Mouse (Mus musculus): ENCODE data around the gene Lypd6b. TPM values are rescaled to one million over a fixed set of nuclear protein-coding genes. Genes with fewer than 3 reads are reported as not detected.

Gene Lypd6b
- polyA plus RNA-seq, 1 experiment from 2014 or later = 1.0 TPM

DNA sequence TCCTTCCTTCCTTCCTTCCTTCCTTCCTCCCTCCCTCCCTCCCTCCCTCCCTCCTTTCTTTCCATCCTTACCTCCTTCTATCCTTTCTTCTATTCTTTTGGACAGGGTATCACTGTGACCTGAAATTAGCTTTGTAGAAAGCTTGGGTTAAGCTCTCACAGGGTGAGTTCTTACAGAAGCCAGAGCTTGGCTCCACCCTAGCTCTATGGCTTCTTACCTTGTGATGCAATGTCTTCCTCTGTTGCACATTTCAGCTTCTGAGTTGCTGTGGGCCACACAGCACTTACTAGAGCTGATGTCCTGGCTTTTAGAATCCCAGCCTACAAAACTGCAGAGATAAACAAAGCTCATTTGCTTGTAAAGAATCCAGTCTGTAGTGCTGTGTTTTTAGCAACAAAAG is 64.5 kb downstream of the Lypd6b start:
- peaks cover 6% of the 10 kb centered on the region; the same call in 1 of the 2 replicates for H3K4me1 ChIP-seq (replicated peaks)
- H3K4me2 ChIP-seq = no peak overlapping the region
- H3K27ac ChIP-seq = no peak overlapping the region
- no peak for ATAC-seq (replicated peaks; ENCODE audit: insufficient number of reproducible peaks, insufficient read depth, low FRiP score, low read depth)
- no peaks in the 10 kb centered on the region for H3K27me3 ChIP-seq
- no peak overlapping the region for H3K4me3 ChIP-seq
- no peaks in the 10 kb centered on the region for H3K9me3 ChIP-seq (replicated peaks)
- no peak overlapping the region for H3K9ac ChIP-seq
- H3K36me3 ChIP-seq = no peaks in the 10 kb centered on the region

- peak overlapping the region; percentile 10; the same call in 1 of the 2 replicates for H3K4me3 ChIP-seq
These were observed 68.7 kb downstream of the Lypd6b start for GRCm38 (mm10) chr2:49856161-49856564.

GRCm38 (mm10) chr2:49856584-49856983 is 69.1 kb downstream of the Lypd6b start:
- peak overlapping the region; percentile 44; the same call in 1 of the 2 replicates for H3K4me2 ChIP-seq
- no peak overlapping the region for H3K9ac ChIP-seq
- H3K4me3 ChIP-seq = no peak overlapping the region
- peaks cover 6% of the 10 kb centered on the region; the same call in 1 of the 2 replicates for H3K4me1 ChIP-seq (replicated peaks)
- H3K36me3 ChIP-seq = no peaks in the 10 kb centered on the region
- 60% methylated on average over 5 of the region's 5 CpGs for WGBS
- ATAC-seq (replicated peaks; ENCODE audit: insufficient number of reproducible peaks, insufficient read depth, low FRiP score, low read depth) = no peak
- no peak overlapping the region for H3K27ac ChIP-seq
- H3K9me3 ChIP-seq (replicated peaks) = no peaks in the 10 kb centered on the region
- H3K27me3 ChIP-seq = no peaks in the 10 kb centered on the region

More at GRCm38 (mm10) chr2:49856161-49856564, 68.7 kb downstream of the Lypd6b start:
- H3K9ac ChIP-seq = no peak overlapping the region
- 37% methylated on average over 10 of the region's 10 CpGs for WGBS
- H3K27ac ChIP-seq = no peak overlapping the region
- no peaks in the 10 kb centered on the region for H3K36me3 ChIP-seq
- H3K27me3 ChIP-seq = no peaks in the 10 kb centered on the region
- H3K4me1 ChIP-seq (replicated peaks) = peaks cover 6% of the 10 kb centered on the region; the same call in 1 of the 2 replicates
- ATAC-seq (replicated peaks; ENCODE audit: insufficient number of reproducible peaks, insufficient read depth, low FRiP score, low read depth) = no peak
- H3K4me2 ChIP-seq = peak overlapping the region; percentile 44; the same call in 1 of the 2 replicates
- H3K9me3 ChIP-seq (replicated peaks) = no peaks in the 10 kb centered on the region

- no peak for ATAC-seq (replicated peaks; ENCODE audit: insufficient number of reproducible peaks, insufficient read depth, low FRiP score, low read depth)
- Histone ChIP-seq H3K4me1 (replicated peaks) (peaks cover 6% of the 10 kb centered on the region; the same call in 1 of the 2 replicates), H3K27me3 (no peaks in the 10 kb centered on the region), H3K9ac (no peak overlapping the region), H3K36me3 (no peaks in the 10 kb centered on the region), H3K4me2 (no peak overlapping the region), H3K27ac (no peak overlapping the region), H3K4me3 (no peak overlapping the region), H3K9me3 (replicated peaks) (no peaks in the 10 kb centered on the region)
- WGBS = 54% methylated on average over 11 of the region's 11 CpGs
These were observed 72.9 kb downstream of the Lypd6b start for GRCm38 (mm10) chr2:49860219-49860962.

DNA sequence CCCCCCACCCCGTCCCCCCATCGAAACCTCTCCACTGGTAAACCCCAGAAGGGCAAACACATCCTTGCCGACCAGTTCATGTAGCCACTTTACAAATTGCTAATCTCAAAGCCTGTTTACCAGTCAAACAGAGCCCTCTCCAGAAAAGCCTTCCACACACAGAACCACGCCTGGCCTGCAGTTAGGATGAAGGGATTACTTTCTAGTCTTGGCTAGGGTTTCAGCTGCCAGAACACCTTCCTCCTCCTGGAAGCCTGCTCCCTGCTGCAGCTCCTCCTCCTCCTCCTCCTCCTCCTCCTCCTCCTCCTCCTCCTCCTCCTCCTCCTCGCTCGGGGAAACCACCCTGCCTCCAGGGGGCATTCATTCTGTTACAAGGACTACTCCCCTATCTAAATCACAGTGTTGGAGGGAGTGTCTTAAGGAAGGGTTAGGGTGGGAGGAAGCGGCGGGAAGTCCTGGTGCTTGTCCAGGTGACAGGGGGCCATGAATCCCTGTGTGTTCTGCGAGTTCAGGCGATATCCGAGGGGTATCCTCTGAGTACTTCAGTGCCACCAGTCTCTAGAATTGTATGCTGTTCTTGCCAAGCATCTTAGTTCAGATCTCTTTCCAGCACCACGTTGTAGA is 73.6 kb downstream of the Lypd6b start:
- ATAC-seq (replicated peaks; ENCODE audit: insufficient number of reproducible peaks, insufficient read depth, low FRiP score, low read depth) = no peak
- no peak overlapping the region for H3K9ac ChIP-seq
- no peak overlapping the region for H3K27ac ChIP-seq
- no peak overlapping the region for H3K4me3 ChIP-seq
- WGBS = 21% methylated on average over 10 of the region's 12 CpGs
- no peaks in the 10 kb centered on the region for H3K27me3 ChIP-seq
- no peaks in the 10 kb centered on the region for H3K36me3 ChIP-seq
- no peaks in the 10 kb centered on the region for H3K9me3 ChIP-seq (replicated peaks)
- H3K4me1 ChIP-seq (replicated peaks) = peaks cover 4% of the 10 kb centered on the region; the same call in 1 of the 2 replicates
- no peak overlapping the region for H3K4me2 ChIP-seq

DNA sequence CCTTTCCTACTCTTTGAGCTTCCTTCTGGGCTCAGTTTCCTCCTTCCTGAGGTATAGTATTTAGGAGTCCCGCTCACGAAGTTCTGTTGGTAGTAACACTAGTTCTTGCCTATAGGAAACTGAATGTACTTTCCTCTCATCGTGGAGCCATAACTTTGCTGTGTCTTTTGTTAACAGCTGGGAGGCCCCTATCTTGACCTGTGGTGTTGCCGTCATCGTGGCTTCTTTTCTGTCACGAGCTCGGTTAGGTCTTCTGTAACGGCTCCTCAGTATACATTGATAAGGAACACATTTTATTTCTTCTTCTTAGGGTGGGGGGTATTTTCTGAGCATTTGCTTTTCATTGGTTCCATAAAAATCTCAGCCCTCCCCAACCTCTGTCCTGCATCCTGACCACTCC is 74.2 kb downstream of the Lypd6b start:
- Histone ChIP-seq H3K36me3 (no peaks in the 10 kb centered on the region), H3K27me3 (no peaks in the 10 kb centered on the region), H3K4me1 (replicated peaks) (no peaks in the 10 kb centered on the region), H3K27ac (no peak overlapping the region), H3K4me3 (no peak overlapping the region), H3K9ac (no peak overlapping the region), H3K9me3 (replicated peaks) (no peaks in the 10 kb centered on the region), H3K4me2 (no peak overlapping the region)
- WGBS = 45% methylated on average over 8 of the region's 8 CpGs
- ATAC-seq (replicated peaks; ENCODE audit: insufficient number of reproducible peaks, insufficient read depth, low FRiP score, low read depth) = no peak

DNA sequence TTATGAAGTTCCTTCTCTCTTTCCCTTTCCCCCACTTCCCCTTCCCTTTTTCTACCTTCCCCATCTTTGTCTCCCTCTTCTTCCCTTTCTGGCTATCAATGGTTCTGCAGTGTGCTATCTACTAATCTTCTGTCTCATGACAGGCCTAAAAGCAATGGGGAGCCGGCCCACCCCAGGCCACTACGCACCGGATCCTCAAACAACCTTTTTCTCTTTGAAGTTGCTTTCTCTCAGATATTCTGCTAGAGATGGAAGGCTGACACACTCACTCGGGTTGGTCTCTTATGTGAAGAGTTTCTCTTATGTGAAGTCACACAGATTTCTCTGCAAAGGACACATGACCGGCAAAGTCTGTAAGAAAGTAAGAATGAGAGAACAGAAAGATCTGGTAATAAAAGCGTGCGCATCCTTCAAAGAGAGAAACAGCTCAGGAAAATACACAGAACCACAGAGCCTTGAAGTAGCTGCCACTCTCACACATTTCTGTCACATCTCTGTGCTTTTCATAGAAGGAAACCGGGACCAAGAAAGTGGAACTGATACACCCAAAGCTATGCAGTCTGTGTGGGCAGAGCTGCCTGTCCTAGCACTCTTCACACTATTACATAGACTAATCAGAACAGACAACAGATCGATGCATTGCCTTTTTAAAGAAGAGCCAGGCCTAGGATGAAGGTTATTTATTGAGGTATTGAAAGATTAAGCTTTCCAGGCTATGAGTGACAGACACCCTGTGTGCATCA is 80.8 kb downstream of the Lypd6b start:
- 79% methylated on average over 9 of the region's 9 CpGs for WGBS
- H3K36me3 ChIP-seq = no peaks in the 10 kb centered on the region
- ATAC-seq (replicated peaks; ENCODE audit: insufficient number of reproducible peaks, insufficient read depth, low FRiP score, low read depth) = no peak
- no peaks in the 10 kb centered on the region for H3K4me1 ChIP-seq (replicated peaks)
- no peak overlapping the region for H3K9ac ChIP-seq
- H3K27me3 ChIP-seq = no peaks in the 10 kb centered on the region
- H3K9me3 ChIP-seq (replicated peaks) = no peaks in the 10 kb centered on the region
- no peak overlapping the region for H3K4me2 ChIP-seq
- no peak overlapping the region for H3K4me3 ChIP-seq
- no peak overlapping the region for H3K27ac ChIP-seq

DNA sequence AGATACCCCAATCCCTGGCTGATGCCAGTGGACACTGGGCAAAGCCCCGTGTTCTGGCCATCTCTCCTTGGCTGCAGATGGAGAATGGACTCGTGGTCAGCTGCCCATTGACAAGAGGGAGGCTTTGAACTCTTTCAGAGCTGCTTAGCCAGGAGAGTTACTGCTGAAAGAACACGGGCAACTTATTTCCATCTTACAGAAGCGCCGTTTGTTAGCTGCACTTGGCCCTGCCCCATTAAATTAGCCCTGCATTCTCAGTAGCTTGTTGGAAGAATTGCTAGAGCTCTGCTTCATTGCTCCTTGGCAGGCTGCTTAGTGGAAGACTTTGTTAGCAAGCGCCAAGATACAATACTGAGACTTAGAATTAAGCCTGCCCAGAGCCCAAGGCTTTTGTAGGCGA is 81.6 kb downstream of the Lypd6b start:
- Histone ChIP-seq H3K9me3 (replicated peaks) (no peaks in the 10 kb centered on the region), H3K36me3 (no peaks in the 10 kb centered on the region), H3K27ac (no peak overlapping the region), H3K4me1 (replicated peaks) (no peaks in the 10 kb centered on the region), H3K4me2 (no peak overlapping the region), H3K27me3 (no peaks in the 10 kb centered on the region), H3K4me3 (no peak overlapping the region), H3K9ac (no peak overlapping the region)
- WGBS = 84% methylated on average over 7 of the region's 7 CpGs
- no peak for ATAC-seq (replicated peaks; ENCODE audit: insufficient number of reproducible peaks, insufficient read depth, low FRiP score, low read depth)

DNA sequence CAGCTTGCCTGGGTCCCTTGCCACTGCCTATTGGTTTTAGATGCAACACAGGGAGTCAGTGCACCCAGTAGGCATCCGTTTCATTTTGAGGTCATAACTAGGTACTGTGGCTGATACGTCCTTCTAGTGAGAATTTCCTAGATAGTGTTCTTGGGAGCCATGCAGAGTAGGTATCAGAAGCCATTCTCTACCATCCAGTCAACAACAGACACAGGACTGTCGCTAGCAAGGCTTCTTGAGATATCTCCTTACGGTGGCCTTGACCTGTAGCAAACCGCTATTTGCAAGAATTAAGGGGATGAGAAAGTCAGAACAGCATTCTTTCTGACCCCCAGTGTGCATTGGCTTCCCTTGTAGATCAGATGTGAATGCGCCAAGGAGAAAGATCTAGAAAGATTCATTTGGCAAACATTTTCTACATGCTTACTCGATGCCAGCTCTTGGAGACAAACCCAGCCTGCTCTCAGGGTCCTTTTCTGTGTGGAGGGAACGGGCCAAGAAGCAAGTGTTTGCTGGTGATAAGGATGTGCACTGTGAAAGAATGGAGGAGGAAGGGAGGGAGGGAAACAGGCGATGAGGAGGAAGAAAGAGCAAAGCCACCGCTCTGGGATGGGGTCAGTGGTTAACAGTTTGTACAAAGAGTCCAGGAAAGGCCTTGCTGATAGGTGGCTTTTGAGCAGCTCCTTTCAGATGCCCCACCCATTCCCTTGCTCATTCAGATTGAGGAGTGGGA is 82.5 kb downstream of the Lypd6b start:
- no peak for ATAC-seq (replicated peaks; ENCODE audit: insufficient number of reproducible peaks, insufficient read depth, low FRiP score, low read depth)
- no peak overlapping the region for H3K27ac ChIP-seq
- no peaks in the 10 kb centered on the region for H3K4me1 ChIP-seq (replicated peaks)
- no peak overlapping the region for H3K4me2 ChIP-seq
- no peaks in the 10 kb centered on the region for H3K9me3 ChIP-seq (replicated peaks)
- WGBS = 71% methylated on average over 10 of the region's 10 CpGs
- H3K36me3 ChIP-seq = no peaks in the 10 kb centered on the region
- no peak overlapping the region for H3K9ac ChIP-seq
- H3K27me3 ChIP-seq = no peaks in the 10 kb centered on the region
- H3K4me3 ChIP-seq = no peak overlapping the region

GRCm38 (mm10) chr2:49871012-49871411 is 83.5 kb downstream of the Lypd6b start:
- H3K4me1 ChIP-seq (replicated peaks) = no peaks in the 10 kb centered on the region
- H3K4me3 ChIP-seq = no peak overlapping the region
- H3K9me3 ChIP-seq (replicated peaks) = no peaks in the 10 kb centered on the region
- H3K36me3 ChIP-seq = no peaks in the 10 kb centered on the region
- WGBS = 58% methylated on average over 1 of the region's 1 CpGs
- no peak for ATAC-seq (replicated peaks; ENCODE audit: insufficient number of reproducible peaks, insufficient read depth, low FRiP score, low read depth)
- H3K9ac ChIP-seq = no peak overlapping the region
- H3K27ac ChIP-seq = no peak overlapping the region
- H3K4me2 ChIP-seq = no peak overlapping the region
- no peaks in the 10 kb centered on the region for H3K27me3 ChIP-seq

GRCm38 (mm10) chr2:49880507-49880906 is 93.0 kb downstream of the Lypd6b start:
- 49% methylated on average over 9 of the region's 9 CpGs for WGBS
- Histone ChIP-seq H3K4me1 (replicated peaks) (no peaks in the 10 kb centered on the region), H3K4me3 (no peak overlapping the region), H3K36me3 (no peaks in the 10 kb centered on the region), H3K4me2 (no peak overlapping the region), H3K9ac (no peak overlapping the region), H3K9me3 (replicated peaks) (no peaks in the 10 kb centered on the region), H3K27me3 (no peaks in the 10 kb centered on the region), H3K27ac (no peak overlapping the region)
- no peak for ATAC-seq (replicated peaks; ENCODE audit: insufficient number of reproducible peaks, insufficient read depth, low FRiP score, low read depth)

Measured in heart, embryonic 15.5 days (tissue).